Mouse (Mus musculus) granulocyte monocyte progenitor cell, adult 5-6 weeks (primary cell): ENCODE results near the gene Hdgfl3. TPM values are rescaled to one million over a fixed set of nuclear protein-coding genes. Genes with fewer than 3 reads are reported as not detected.

Experiments
- ATAC-seq: replicated peaks from 2 replicates; pipeline ENCODE4 v1.8.0; 2016; ENCODE audit warnings: mild to moderate bottlenecking, moderate TSS enrichment, inconsistent platforms; ENCODE audit not compliant: poor library complexity, severe bottlenecking
- total RNA-seq, 2 experiments: library from RNA; stranded (forward) in 1 of 2; stranded (reverse) in 1 of 2; fragments of 200-712, 200-1000 nt in 1 of 2; fragments of >200 nt in 1 of 2; fragmentation: Nextera tagmentation in 1 of 2; gene quantifications; 2 replicates each; pipeline ENCODE4 v1.2.3; 2014 to 2017

Gene Hdgfl3
- total RNA-seq (2014; fragmentation: Nextera tagmentation) (not detected in 2 replicates), total RNA-seq (2017) (0.67 and 0.99 TPM in 2 replicates)

DNA sequence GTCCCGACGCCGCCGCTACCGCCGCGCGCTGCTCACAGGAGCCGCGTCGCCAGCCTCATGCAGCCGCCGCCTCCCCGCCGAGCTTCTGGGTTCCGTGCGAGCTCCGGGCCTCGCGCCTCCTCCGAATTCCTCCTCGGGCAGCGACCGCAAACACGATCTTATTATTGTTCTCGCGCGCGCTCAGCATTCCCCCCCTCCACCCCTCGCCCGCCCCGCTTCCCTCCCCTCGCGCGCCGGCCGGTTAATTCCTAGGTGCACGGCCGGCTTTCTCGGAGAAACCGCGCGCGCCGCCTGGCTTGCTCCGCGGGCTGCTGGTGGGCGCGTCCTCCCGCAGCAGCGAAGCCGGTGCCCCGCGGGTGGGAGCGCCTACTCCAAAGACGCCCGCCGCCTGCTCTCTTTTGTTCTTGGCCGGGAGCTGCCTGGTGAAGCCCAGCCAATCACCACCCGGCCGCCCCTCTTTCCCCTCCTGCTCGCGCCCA is at the start of gene Hdgfl3:
Gene Hdgfl3, minus strand, starts transcription at position 207 of the 479 bp plus-strand sequence.
- ATAC-seq: peak; percentile 64

DNA sequence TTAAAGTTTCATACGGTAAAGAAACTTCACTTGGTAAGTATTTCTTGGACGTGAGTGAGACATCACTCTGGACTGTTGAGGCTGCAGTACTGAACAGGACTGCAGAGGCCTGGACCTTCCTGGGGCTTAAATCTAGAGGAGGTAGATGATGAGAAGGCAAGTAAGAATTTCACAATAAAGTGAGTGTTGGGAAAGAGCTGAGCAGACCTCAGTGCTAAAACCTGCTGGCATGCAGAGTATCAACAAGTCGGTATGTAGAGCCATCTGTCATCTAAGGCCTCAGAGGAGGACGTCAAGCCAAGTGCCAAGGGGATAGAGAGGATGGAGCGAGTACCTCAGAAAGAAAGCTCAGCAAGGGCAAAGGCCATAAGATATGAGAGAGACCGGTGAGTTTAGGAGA is 49.4 kb upstream of the Hdgfl3 start:
- ATAC-seq: no peak

DNA sequence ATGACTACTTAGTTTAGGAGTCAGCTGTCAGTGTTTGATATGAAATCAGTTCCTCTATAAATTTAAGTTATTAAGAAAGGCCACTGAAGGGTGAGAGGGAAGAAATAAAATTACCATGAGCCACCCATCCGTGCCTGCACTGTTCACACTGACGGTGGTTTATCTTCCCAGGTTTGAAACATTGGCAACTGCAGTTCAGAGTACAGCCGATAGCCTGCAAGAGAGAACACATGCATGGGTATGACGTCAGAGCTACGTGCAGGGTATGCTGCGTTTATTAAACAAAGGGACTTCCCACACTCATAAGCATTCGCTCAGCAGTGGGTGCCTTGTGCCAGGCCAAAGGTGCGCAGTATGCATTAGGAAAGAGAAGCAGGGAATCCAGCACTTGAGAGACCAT is 44.0 kb upstream of the Hdgfl3 start:
- no peak for ATAC-seq

- no peak for ATAC-seq
These were observed 40.3 kb upstream of the Hdgfl3 start for GRCm38 (mm10) chr7:81974616-81975015.

DNA sequence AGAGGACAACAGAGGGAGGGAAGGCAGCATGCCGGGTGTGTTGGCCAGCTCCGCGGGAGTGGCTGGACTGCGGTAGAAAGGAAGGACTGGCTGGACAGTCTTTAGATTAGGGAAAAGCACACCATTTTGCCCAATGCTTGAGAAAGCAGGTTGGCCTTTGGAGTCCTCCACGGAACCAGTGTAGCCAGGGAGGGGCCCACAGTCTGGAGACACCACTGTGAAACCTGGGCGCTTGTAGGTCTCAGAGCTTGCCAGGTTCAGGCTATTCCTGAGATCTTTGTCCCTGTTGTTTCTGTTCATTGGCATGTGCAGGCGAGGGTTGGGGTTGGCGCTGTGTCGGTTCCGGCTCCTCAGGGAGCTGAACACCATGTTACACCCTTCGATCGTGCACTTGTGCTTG is 39.7 kb upstream of the Hdgfl3 start:
- ATAC-seq: no peak

GRCm38 (mm10) chr7:81973339-81973738 is 39.1 kb upstream of the Hdgfl3 start:
- no peak for ATAC-seq

DNA sequence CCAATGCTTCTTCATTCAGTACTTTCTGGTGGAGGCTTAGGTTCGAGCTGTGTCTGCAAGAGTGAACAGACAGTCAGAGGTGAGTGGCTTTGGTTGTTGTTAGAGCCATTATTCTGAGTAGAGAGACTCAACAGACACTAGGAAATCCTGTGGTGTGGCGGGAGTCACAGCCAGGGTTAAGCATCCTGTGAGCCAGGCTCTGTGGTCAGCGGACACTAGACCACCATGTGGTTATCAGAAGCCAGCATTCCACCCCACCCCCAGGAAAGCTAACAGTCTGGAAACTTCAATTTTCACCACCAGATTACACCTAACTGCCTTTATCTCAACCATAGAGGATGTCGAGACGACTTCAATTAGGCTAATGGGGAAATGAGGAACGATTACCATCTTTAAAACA is 34.7 kb upstream of the Hdgfl3 start:
- no peak; the same call in 1 of the 2 replicates for ATAC-seq

DNA sequence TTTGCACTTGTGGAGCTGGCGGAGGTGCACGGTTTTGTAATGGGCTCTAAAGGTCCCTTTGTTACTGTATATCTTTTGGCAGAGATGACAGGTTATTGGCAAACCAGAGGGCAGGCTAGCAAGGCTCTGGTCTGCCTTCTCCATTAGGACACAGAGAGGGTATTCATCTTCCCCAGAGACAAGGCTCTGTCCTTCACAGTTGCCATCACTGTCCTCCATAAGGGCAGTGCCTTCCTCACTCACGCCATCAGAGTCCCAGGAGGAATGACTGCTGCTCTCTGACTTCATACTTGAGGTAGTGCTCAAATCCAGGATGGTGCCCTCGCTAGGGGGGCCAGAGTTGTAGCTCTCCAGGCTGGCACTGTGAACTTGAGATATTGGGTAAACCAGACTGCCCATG is 34.2 kb upstream of the Hdgfl3 start:
- no peak for ATAC-seq

- no peak for ATAC-seq
These were observed 31.9 kb upstream of the Hdgfl3 start for GRCm38 (mm10) chr7:81966195-81966594.

GRCm38 (mm10) chr7:81959704-81960103 is 25.4 kb upstream of the Hdgfl3 start:
- ATAC-seq: peak; percentile 59

DNA sequence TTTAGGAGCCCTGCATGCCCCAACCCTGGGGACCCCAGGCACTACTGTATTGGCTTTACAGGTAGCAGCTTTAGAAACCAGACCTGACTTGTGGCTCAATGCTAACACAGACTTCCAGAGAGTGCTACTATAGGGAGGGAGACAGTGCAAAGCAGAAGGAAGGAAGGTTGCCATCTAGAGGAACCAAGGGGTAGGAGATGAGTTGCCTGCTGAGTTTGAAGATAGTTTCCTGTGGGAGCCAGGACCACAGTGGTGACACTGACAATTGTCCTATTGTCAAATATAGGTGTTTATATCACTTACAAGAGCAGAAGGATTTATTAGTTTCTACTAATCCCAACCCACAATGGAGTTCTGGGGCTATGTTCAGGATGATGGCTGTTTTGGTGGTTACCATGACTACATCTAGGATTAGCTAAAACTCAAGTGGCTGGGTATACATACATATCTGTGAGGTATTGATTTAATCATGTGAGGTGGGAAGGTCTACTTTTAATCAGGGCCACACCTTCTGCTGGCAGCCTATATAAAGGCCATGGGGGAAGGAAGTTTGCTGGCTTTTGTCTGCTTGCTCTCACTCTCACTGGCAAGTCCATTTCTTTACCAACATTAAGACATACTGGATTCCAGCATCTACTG is 20.1 kb upstream of the Hdgfl3 start:
- ATAC-seq: peak; percentile 58

GRCm38 (mm10) chr7:81950499-81950898 is 16.2 kb upstream of the Hdgfl3 start:
- ATAC-seq: no peak

GRCm38 (mm10) chr7:81945398-81945797 is 11.1 kb upstream of the Hdgfl3 start:
- no peak for ATAC-seq

DNA sequence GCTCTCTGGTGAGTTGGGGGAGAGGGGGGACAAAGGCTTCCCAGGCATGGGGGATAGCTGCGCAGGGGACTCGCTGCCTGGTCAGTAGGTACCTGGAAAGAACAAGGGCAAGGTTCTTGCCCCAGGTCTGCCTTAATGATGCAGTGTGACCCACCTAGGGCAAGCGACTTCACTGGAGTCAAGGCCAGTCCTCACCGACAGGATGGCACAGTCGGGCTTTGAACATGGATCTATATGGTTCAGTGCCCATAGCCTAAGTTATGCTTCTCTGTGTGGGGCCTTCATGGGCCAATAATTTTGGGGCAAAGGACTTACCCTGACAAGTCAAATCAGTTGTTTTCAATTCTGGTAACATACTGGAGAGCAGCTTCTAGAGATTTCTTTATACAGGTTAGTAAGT is 533 bp upstream of the Hdgfl3 start:
- ATAC-seq: no peak

DNA sequence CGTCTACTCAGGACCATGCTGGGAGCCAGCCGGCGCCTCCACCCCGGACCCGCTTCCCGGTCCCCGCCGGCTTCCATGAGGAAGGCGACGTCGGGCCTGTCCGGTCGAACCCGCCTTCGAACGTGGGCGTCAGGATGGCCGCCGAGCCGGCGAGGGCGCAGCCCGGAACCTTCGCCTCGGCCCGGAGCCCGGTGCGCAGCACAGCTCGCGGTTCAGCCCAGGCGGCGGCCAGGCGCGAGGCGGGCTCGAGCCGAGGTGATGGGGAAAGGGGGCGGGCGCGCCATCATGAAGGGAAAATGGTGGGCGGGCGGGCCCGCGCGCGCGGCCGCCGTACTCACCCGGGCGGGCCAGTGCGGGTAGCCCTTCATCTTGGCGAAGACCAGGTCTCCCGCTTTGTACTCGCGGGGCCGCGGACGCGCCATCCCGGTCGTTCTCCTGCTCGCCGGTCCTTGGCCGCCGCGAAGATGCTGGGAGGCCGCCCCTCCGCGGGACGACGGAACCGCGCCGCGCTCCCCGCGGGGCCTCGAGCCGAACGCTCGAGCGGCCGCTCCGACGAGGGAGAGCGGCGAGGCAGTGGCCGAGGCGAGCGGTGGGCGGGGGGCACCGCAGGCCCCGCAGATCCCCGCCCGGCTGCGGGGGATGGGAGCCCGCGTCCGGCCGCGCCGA is 539 bp downstream of the Hdgfl3 start:
- ATAC-seq: peak; percentile 52

DNA sequence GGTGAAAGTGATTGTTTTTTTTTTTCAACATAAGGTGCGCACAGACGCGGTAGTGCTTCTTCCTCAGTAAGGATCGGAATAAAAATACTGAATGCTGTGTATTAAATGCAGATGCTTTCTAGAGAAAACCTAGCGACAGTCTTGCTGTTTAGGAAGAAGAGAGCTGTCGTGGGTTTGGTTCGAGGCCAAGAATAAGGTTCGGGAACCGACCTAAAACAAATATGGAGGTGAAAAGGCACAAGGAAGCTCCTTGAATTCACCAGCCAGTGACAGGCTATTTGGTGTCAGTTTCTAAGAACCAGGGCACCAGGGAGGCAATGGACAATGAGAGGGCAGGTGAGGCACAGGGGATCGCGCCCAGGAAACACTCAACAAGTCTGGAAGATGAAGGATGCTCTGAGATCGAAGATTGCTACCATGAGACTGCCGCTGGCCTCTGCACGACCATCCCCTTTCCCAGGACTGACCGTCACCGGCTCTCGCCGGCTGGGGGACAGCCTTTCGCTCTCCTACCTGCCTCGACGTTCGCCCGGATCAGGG is 1.1 kb downstream of the Hdgfl3 start:
- ATAC-seq: no peak

DNA sequence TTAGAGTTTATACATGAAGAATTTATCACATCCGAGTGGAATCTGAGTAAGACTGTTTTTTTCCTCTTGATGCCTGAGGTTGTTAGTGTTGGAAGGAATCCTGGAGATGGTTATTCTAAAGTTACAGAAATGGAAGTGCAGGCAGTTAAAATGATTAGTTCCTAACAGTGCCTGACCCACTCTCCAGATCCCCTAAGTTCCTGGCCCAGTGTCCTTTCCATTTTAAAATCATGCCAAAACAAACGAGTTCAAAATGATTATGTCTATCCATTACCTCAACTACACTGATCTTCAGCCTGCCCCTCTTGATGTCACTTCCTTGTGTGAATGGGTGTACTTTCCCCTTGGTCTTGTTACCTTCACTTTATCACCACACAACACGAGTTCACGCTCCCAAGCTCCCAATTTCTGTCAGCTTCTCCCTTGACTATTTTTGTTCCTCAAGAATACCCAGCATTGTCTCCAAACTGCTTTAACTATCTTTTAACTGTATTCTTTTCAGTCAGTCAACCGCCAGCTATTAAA is 1.7 kb downstream of the Hdgfl3 start:
- ATAC-seq: no peak

- no peak; the same call in 1 of the 2 replicates for ATAC-seq
These were observed 5.3 kb downstream of the Hdgfl3 start for GRCm38 (mm10) chr7:81928998-81929397.

DNA sequence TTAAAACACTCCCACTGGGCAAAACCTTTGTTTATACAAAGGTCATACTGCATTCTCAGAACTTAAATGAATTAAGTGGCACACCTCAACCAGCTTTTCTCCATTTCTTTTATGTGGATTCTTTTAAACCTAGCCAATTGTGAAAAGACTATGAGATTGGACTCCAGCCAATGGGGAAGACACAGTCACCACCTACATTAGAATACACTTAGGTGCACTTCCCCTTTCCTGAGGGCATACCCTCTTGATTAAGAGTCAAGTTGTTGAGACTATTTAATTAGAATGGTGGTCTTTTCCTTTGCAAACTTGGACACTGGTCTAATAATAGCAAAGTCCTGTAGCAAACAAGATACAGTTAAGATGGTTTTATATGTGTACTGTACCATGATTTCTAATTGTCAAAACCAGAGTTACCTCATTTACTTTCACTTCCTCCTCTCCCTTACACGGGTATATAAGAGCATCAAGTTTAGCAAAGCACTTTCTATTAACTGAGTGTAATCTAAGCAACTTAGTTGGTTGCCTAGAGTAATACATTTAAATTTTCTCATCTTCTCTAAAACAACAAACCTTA is 12.8 kb downstream of the Hdgfl3 start:
- ATAC-seq: peak; percentile 90

DNA sequence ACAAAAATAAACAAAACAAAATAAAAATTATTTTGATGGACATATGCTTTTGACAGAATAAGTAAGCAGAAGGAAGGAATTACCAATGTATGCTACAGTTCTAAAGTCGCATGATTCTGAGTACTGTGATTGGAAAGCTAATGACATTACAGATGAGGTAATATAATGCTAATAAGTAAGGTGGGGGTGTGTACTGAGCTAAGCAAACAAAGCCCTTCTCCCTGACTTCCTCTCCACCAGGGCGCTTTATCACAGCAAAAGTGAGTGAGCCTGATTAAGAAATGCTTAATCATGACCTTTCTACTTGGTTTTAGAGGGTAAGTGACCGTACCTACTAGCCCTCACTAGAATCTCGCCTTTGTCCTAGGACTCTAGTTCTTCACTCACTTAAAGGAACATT is 14.0 kb downstream of the Hdgfl3 start:
- ATAC-seq: no peak

- ATAC-seq: no peak
These were observed 16.0 kb downstream of the Hdgfl3 start for GRCm38 (mm10) chr7:81918316-81918715.
